Mouse (Mus musculus): ENCODE measurements around the gene Tbcel. TPM values are rescaled to one million over a fixed set of nuclear protein-coding genes. Genes with fewer than 3 reads are reported as not detected.

Gene Tbcel
- total RNA-seq, 2 experiments from 2014 or later: 30.1 to 31.6 TPM

- no peak for DNase-seq
- intact Hi-C loops (cut with DNase I): loop anchor here (5.0 kb wide), 1 partner anchor 548 kb away; the partner anchor contains the start of gene Grik4
These were observed 113.3 kb downstream of the Tbcel start for GRCm38 (mm10) chr9:42394321-42394720.

GRCm38 (mm10) chr9:42392927-42393326 lies 114.7 kb downstream of the Tbcel start:
- DNase-seq: no peak
- intact Hi-C loops (cut with DNase I): loop anchor here (5.0 kb wide), 1 partner anchor 549 kb away; the partner anchor contains the start of gene Grik4

DNA sequence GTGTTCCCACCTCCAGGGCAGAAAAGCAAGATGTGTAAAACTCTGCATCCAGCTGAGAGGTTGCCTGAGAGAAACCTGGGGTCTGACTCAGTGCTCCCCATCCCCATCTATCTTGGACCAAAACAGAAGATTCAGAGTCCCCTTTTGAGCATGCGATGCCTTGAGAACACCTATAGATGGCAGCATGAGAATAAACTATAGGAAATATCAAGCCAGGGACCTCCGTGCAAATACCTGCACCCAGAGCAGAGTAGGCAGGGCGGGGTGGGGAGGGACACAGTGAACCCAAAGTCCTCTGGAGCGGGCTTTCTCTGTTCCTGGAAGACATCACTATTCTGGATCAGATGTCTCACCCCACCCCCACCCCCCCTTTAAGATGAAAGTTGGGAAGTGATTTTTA lies 119.1 kb downstream of the Tbcel start:
- DNase-seq: no peak
- intact Hi-C loops (cut with DNase I): no loop called here

DNA sequence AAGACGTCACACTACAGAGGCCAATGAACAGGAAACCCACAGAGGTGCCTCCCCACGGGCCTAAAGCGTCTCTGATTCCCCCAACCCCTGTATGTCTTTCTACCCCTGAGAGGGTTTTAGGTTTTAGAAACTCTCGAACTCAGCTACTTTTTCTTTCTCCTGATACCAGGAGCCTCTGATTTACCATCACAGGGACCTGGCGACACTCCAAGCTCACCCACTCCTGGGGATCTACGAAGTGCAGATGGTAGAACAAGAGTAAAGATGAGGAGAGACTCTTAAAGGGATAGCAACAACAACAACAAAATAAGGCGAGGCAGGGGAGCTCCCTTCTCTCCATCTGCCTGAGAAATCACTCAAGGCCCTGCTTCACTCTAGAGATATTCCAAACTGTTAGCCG lies 120.6 kb downstream of the Tbcel start:
- peak; percentile 37 for DNase-seq
- intact Hi-C loops (cut with DNase I): no loop called here

DNA sequence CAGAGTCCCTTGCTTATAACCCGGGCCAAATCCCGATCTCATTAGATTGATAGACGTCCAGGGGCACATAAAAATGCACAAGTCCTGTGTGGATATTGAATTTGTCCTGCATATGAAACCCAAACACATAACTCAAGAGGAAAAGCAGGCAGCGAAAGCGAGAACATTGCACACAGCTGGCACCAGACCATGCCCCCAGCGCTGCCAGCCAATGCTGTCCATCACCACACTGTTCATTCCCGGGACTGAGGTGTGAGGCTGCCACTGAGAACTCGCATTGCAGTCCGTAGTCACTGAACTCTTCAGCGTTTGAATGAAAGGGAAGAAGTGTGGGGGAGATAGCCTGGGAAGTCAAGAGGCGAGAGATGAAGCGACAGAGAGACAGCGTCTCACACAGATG lies 122.0 kb downstream of the Tbcel start:
- intact Hi-C loops (cut with DNase I): no loop called here
- DNase-seq: peak; percentile 27

DNA sequence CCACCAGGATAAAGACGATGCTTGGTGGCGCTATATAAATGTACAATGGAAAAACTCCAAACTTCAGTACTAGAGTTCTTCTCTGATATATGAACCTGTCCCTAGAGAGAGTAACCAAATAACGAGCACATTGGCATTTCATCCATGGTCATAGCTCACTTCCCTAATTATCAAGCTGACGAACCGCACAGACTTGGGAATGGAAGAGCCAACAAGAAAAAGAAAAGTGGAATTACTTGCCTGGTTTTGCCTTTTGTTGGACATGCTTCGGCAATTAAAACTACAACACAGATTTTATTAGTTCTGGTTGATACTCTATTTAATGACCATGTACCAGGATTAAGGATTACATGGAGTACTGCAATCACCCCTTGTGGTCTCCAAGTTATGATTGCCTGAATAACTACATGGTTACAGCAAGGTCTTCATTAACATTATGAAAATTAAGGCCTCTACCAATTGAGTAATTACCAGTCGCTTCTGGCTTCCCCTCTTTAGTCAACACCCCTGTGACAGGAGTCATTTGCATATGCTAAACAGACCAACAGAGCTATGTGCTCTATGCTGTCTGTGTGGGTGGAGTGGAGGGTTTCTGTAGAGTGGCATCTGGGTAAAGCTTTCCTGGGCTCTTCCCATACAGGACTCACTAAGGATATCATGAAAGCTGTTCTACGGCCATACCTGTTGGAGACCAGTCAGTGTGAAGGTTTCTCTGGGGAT lies 124.8 kb downstream of the Tbcel start:
- intact Hi-C loops (cut with DNase I): no loop called here
- DNase-seq: no peak

- peak; percentile 17 for DNase-seq
- intact Hi-C loops (cut with DNase I): no loop called here
These were observed 125.5 kb downstream of the Tbcel start for GRCm38 (mm10) chr9:42382063-42382462.

DNA sequence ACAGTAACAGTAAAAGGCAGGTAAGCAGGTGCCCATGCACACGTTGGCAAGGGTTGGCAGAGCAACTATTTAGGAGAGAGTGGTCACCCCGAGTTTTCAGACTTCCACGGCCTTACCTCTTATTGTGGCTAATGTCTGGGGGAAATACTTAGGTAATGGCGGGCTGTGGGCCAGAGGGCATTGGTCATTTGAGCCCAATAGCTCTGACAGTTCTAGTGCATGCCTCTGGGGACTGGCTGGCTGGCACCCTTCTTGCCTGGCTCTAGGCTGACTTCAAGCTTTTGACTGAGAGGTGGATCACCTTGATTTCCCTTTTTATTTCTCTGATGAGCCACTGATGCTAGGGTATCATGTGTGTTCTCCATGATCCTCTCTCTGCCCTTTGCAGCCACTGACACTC lies 129.5 kb downstream of the Tbcel start:
- DNase-seq: no peak
- intact Hi-C loops (cut with DNase I): loop anchor here (5.0 kb wide), 1 partner anchor 51 kb away; no protein-coding TSS in a partner anchor

GRCm38 (mm10) chr9:42377656-42378055 lies 130.0 kb downstream of the Tbcel start:
- intact Hi-C loops (cut with DNase I): loop anchor here (5.0 kb wide), 1 partner anchor 50 kb away; no protein-coding TSS in a partner anchor
- DNase-seq: no peak

GRCm38 (mm10) chr9:42371670-42372368 lies 135.8 kb downstream of the Tbcel start:
- no peak for DNase-seq
- intact Hi-C loops (cut with DNase I): no loop called here

Small RNAs within 50 kb of the gene (microRNA-seq; reads per million reads assigned to microRNA genes)
- gene Gm44311: not detected

Other genes starting within 250 kb of the Tbcel start
- gene Sc5d, start 243.6 kb downstream of the Tbcel start, total RNA-seq (2021): 10 to 100 TPM; 64.0 to 65.0 TPM
- 1 to 10 TPM in 1 of 2 experiments, under 1 TPM in 1; 0.70 to 1.1 TPM for gene Tecta, start 107.9 kb downstream of the Tbcel start, total RNA-seq (2021)

All from left cerebral cortex, postnatal 4 days (tissue).